Mouse (Mus musculus): Measurements from ENCODE around the gene Polg2.
A peak's percentile ranks its signal among the peaks of the same experiment; 100 is the strongest.
"Not testable (repeated sequence)": the region's sequence is repeated elsewhere in the genome, so short reads cannot be mapped to it uniquely, and the experiment has no call there.

The Polg2 gene

DNA sequence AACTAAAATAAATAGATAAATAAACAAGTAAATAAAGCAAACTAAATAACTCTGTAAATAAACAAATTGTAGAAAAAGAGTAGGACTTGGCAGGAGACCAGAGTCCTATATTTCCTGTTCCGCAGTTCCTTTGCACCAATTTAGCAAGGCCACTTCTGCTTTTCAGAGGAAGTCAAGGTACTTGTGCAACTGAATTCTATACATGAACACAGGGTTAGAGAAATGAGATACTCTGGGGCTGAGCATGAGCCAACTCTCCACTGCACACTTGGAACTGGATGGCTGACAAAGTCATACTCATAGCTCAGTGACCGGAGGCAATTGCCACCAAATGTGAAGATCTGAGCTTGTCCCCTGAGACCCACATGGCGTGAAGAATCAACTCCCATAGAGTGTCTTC is 20.3 kb downstream of the Polg2 start:
- DNase-seq: no peak

DNA sequence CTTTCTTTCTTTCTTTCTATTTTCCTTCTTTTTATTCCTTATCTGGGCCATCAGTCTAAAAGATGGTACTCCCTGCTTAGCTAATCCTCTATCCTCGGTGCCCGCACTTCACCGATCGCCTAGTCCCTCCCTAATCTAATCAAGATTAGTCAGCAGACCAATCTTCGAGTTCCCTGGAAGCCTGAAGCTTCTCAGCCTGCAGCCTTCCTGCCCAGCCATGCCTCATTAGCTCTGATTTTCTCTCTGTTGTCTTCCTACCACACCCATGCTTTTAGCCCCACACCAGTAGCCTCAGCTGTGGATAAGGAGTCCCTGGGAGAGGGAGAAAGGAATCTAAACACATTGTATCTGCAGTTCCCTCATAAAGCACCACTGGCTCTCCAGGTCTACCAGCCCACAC is 23.8 kb downstream of the Polg2 start:
- no peak for DNase-seq

DNA sequence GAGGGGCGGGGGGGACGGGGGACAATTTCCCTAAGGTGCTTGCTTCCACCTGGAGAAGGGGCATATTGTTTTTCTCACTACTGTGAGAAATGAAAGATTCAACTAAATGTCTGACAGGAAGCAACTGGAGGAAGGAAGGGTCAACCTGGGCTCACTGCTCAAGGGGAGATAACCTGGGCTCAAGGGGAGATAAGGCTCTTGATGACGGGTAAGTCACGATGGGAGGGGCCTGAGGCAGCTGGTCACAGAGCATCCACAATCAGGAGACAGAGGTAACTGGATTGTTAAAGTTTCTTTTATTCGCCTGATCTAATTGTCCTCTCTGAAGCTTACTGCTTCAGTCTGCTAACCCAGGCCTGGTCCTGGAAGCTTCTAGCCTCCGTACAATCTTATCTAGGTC is 26.0 kb downstream of the Polg2 start:
- no peak for DNase-seq

DNA sequence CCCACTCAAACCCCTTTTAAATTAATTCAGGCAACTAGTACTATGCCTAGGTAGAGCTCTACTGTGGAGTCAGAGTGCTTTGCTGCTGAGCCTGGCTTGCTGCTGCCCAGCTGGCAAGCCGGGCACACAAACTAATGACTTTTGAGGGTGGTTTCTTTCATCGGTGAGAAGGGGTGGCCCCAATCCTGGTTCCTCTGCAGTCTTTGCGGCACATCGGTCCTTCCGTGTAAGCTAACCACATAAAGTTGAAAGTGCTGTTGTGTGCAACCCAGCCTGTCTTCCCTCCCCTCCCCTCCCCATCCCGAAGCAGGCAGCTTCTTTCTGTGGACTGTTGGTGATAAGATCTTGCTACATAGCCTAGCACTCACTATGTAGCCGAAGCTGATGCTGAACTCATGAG is 27.2 kb downstream of the Polg2 start:
- DNase-seq: no peak

DNA sequence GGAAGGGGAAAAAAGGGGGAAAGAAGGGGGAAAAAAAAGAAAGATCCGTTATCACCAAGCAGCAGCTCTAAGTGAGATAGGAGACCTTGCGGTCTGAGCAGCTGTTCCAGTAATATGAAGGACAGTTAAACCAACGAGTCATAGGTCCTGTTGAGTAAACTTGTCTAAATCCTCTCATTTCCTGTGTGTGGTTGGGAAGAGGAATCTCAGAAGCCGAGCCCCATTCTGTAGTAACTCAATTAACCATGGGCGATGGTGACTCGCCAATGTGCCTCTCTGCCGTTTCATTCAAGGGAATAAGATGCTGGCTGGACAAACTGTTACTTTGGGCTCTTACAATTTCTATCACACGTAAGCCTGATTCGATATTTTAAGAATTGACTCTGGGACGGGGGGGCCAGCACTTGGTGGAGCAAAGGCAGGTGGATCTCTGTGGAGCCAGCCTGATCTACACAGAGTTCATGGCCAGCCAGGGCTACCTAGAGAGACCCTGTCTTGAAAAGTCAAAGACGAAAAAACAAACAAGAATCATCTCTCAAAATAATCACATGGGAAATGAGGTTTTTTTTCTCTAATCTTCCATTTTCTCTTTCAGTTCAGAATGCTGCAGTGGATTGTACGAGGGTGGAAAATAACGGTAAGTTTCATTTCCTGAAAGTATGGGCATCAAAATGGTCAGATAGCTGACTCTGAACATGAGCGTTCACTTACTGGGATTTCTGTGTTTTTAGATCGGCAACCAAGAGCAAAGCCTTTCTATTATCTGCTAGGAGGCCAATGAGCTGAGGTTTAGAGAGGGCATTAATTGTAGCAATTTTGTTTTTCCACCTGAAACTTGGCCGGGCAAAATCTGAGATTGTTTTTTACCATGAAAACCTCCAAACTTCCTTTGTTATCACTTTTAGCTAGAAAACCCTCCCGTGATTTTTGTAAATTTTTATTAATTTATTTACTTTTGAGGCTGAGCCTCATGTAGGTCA is 28.0 kb downstream of the Polg2 start, which contains the start of gene Milr1:
Gene Milr1, plus strand, starts transcription at position 188 of the 980 bp plus-strand sequence.
- DNase-seq: no peak

DNA sequence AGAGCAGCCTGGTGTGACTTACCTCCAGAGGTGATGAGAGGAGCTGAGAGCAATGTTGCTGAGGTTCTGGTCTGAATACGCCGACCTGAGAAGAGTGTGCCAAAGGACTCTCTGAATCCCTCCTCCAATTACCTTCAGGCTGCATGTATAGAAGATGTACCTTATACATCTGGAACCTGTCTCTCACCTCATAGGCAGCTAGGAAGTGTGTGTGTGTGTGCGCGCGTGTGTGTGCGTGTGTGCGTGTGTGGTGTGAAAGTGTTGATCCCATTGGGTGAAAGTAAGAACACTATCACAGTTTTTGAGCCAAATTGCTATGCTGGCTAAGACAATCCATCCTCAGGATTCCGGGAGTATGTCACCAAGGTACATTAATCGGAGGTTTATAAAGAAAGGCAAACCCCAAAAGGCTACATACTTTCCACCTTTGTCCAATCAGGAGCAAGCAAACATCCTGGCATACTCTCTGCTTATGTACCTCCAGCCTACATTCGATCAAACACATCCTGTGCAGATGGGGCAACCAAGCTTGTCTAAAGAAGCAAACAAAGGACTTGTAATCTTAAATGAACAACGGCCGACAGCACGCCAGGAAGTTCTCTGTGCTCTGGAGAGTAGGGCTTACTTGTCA is 29.1 kb downstream of the Polg2 start, which contains the start of gene Pecam1:
Gene Pecam1, minus strand, starts transcription at position 508 of the 631 bp plus-strand sequence.
- DNase-seq: no peak

DNA sequence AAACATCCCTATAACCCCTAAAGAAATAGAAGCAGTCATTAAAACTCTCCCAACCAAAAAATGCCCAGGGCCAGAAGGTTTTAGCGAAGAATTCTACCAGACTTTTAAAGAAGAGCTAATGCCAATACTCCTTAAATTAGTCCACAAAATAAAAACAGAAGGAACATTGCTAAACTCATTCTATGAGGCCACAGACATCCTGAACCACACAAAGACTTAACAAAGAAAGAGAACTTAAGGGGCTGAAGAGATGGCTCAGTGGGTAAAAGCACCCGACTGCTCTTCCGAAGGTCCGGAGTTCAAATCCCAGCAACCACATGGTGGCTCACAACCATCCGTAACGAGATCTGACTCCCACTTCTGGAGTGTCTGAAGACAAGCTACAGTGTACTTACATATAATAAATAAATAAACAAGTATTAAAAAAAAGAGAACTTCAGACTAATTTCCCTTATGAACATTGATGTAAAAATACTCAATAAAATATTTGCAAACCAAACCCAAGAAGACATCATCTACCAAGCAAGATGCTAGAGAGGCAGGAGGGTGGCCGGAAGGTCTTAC is 29.7 kb downstream of the Polg2 start:
- DNase-seq: not testable (repeated sequence)

DNA sequence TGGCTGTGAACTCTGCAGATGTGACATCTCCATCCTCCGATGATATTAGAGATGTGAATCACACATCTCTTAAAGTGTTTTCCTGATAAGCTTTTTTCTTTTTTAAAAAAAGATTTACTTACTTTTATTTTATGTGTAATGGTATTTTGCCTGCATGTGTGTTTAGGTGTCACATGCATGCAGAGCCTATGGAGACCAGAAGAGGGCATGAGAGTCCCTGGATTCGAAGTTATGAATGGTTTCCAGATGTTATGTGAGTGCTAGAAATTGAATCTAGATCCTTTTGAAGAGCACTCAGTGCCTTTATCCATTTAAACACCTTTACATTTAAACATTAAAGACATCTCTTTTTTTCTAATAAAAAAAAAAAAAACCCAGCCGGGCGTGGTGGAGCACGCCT is 34.4 kb downstream of the Polg2 start:
- DNase-seq: no peak

DNA sequence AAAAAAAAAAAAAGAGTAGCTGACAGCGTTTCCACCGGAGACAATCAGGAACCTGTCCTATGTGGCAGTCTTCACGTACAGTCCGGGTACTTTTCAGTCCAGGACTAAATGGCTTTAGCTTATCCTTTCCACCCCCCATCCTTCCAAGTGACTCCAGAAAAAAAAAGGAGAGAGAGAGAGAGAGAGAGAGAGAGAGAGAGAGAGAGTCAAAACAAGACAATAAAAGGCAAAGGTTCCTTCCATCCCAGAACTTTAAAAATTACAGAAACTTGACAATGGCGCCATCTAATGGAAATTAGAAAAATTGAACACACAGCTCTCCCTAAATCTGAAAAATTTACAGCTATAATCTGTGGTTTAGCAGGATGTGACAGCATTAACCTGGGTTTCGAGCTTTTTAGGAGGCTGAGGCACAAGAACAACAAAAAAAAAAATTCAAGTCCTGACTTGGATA is 36.9 kb downstream of the Polg2 start:
- no peak for DNase-seq

DNA sequence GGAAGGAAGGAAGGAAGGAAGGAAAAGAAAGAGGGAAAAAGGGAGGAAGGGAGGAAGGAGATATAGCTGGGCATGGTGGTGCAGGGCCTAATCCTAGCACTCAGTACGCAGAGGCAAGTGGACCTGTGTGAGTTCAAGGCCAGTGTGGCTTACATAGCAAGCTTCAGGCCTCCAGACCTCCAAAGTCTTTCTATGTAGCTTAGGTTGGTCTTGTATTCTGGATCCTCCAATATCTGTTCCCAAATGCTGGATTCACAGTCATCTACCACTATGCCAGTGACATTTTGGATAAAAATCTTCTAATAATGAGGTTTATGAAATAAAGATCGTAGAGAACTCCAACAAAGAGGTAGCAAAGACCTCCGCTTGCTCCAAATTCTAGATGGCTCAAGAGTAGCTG is 37.5 kb downstream of the Polg2 start:
- DNase-seq: no peak

DNA sequence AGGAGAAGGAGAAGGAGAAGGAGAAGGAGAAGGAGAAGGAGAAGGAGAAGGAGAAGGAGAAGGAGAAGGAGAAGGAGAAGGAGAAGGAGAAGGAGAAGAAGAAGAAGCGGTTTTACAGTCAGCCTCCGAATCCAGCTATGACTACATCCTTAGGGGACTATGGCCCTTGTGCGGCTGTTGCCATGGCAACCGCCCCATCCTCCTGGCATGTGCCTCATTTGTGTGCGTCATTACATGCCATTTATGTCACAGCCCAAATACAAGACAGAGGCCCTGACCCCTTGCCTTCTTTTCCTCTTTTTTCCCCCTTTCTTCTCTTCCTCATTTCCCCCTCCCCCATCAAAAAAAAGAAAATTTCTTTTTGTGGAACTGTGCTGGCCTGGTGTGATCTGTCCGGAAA is 38.1 kb downstream of the Polg2 start:
- DNase-seq: peak; percentile 35

DNA sequence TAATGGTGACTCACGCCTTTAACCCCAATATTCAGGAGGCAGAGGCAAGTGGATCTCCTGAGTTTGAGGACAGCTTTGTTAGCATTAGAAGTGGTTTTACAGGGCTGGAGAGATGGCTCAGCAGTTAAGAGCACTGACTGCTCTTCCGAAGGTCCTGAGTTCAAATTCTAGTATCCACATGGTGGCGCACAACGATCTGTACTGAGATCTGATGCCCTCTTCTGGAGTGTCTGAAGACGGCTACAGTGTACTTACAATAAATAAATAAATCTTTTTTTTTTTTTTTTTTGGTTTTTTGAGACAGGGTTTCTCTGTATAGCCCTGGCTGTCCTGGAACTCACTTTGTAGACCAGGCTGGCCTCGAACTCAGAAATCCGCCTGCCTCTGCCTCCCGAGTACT is 38.6 kb downstream of the Polg2 start:
- DNase-seq: not testable (repeated sequence)

DNA sequence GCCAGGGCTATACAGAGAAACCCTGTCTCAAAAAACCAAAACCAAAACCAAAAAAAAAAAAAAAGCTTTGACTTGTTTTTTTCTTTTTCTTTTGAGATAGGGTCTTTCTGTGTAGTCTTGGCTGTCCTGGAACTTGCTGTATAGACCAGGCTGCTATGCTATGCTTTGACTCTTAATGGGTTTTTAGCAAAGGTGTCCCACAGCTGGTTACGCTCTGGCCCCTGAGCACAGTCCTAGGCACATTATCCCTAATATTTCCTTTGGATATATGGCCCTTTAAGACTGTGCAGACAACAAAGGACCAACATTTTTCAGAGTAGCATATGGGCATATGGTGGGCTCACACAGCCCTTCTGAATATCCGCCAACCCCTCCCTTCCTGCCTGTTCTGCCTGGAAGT is 40.2 kb downstream of the Polg2 start:
- DNase-seq: no peak

DNA sequence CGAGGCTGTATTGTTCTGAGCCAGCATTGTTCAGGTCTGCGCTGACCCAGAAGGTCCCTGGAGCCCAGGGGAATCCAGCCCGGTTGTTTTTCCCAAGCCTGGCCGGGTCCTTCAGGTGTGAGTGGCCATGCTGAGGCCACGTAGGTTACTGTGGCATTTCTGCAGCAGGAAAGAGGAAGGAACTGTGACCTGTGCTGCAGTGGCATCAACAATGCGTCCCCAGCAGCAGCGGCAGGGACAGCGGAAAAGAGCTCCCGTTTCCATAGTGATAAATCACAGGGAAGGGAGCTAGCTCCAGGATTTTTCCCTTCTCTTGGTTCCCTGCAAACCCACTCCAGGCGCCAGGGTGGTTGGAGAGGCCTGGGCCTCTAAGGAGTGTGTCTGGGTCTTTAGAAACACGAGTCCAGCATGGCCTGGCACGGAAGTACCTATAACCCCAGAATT is 42.1 kb downstream of the Polg2 start:
- peak; percentile 56 for DNase-seq

DNA sequence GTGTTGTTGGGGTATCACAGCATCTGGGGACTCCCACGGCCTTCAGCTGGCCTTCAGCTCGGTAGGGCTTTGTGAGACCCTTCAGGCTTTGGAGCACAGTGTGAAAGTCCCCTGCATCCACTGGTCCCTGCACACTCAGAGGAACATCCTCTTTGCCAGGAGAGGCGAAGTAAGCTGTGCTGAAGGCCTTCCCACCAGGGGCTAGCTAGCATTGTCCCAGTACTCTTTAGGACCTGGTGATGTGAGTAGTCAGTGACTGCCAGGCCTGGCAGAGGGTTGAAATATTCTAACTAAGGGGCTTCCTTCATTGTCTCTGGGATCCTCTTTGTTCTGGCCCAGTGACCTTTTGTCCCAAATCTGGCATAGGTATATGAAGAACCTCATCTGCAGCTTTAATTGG is 42.7 kb downstream of the Polg2 start:
- DNase-seq: no peak

DNA sequence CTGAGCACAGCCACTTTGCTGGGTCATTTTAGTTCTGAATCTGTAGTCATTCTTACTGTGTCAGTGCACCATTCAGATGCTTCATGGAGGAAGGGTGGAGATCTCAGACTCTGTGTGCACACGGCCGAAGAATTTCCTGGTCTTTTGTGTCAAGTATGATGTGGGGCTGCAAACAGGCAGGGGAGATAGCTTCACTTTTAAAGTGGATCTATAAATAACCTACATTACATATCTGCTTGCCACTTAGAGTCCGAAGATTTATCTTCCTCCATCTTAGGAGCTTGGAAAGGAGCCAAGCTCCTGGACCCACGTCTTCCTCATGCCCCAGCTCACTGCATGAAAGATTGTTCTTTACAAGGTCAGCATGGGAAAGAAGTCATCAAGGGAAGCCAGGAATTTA is 48.6 kb downstream of the Polg2 start:
- DNase-seq: no peak

DNA sequence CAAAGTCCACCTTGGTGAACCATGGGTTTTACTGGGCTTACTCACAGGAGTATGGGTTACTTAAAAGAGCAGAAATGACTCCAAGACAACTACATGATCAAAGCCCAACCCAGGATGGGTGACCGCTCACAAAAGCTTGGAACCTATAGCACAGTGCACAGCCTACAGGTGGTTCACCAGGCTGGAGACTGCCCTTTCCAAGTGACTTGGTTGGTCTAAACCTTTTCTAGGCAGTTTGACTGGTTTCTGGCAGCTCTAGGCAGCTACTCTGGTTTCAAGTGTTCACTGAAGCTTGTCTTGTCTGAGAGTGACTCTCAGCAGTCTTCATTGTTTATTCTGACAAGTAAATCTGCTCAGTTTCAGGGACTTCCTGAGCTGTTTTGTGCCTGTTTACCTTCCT is 49.7 kb downstream of the Polg2 start:
- no peak for DNase-seq

DNA sequence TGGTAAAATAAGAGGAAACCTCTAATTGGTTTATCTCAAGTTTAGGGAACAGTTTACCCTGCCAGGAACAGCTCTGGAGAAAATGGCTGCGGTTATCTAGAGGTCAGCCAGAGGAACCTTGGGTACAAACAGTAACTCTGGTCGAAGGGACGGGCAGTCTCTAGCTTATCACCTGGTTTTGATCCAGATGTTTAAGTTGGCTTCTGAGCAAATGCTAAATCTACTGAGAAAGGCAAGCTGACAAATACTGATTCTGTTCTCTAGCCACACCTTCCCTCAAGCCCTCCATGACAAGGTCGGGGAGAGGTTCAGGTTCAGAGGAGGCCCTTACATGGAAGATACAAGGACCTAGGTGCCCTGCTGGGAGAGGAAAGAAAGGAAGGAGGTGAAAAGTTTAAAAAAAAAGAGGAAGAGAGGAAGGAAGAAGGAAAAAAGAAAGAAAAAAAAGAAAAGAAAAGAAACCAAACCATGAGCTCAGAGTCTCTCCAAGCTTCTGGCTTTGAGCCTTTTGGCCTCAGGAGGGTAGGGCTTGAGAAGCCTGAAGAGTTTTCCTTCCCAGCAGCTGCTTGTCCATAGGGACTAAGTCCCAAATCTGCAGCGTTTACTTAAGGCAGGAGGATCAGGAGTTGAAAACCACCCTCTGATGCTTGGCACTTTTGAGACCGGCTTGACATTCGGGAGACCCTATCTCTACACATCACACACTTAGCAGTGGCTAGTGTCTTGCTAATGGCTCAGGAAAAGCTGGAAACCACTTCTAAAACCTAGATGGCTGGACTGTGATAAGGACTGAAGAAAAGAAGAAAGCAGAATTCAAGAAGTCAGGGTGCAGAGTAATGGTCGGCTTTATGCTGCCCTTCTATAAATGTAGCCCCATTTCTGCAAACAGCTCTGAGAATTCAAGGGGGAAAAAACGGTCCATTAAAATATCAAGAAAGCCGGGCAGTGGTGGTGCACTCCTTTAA is 50.7 kb downstream of the Polg2 start:
- no peak for DNase-seq

DNA sequence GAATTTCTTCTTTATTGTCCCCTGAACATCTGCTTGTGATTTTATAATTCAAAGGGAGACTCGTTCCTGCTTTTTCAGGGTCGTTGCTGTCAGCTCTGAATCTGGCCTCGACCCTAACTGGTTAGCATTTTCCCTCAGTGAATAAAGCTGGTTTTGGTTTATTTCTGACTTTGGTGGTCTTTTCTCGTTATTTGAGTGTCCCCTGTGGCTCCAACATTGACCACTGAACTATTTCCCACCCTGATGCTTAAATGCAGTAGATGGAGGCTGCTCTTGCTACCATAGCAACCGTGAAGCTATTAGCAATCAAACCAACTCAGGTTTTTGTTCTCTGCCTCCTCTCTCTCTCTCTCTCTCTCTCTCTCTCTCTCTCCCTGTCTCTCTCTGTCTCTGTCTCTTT is 51.4 kb downstream of the Polg2 start:
- DNase-seq: no peak

DNA sequence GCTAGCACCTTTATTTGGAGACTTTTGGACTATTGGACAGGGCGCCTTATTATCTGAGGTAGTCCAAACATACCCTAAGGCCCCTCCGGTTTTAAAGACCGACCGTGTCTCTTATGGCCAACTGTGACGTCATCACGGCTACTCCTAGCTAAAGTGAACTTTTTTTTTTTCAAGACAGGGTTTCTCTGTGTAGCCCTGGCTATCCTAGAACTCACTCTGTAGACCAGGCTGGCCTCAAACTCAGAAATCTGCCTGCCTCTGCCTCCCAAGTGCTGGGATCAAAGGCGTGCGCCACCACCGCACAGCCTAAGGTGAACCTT is 54.5 kb downstream of the Polg2 start:
- DNase-seq: not testable (repeated sequence)

DNA sequence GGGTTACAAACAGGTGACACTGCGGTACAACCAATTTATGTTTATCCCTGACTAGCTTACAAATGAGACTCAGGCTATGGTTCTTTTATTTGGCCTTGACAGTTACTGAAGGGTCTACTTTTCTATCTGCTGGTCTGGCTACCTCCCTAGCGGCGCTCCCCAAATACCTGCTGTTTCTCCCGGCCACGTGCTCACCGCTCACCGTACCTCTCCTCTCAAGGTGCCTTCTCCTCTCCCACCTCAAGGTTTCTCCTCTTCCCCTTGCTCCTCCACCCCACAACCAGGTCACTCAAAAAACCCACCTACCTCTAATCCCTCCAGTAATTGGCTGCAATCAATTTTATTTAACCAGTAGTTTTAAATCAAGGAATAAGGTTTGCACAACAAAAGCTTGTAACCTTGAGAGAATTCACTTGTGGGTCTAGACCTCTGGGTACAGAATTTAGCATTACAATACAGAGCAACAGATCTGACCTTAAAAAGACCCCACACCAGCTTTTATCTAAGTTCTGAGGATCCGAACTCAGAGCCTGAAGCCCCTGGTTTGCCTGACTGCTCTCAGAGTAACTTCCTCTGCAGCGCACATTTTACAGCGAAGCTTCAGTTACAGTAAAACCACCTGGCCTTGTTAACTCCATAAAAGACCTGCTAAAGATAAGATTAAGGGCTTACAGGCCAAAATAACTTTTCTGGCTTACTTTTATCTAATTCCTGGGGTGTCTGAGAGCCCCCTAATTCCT is 55.0 kb downstream of the Polg2 start:
- DNase-seq: no peak

DNA sequence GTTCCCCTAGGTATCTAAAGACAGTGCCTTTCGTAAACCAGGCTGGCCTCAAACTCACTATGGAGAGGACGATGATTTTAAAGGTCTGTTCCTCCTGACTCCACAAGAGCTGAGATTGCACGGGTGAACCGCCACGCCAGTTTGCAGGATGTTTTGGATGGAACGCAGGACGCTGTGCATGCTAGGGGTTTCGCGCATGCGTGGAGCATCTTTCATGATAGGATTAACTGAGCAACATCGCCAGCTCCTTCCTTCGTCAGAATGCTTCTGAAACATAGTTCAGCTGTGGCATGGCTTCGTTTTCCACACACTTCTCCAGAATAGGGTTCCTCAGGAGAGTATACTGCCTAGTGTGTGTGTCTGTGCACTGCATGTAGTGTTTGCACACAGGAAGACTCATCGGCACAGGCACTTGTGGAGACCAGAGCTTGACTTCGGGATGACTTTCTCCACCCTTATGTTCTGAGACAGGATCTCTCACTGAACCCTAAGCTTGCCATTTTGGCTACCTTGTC is 55.7 kb downstream of the Polg2 start:
- peak; percentile 16 for DNase-seq

Data from right cerebral cortex, postnatal 4 days (tissue).